Mouse (Mus musculus): Measurements from ENCODE around the gene Dcaf12. TPM values are rescaled to one million over a fixed set of nuclear protein-coding genes. Genes with fewer than 3 reads are reported as not detected.
A peak's percentile ranks its signal among the peaks of the same experiment; 100 is the strongest.

The Dcaf12 gene
- total RNA-seq, 2 experiments from 2014 or later: 27.3 to 28.9 TPM

GRCm38 (mm10) chr4:41259019-41259418 is 55.7 kb downstream of the Dcaf12 start:
- H3K27ac ChIP-seq: peak overlapping the region; percentile 43; the same call in 1 of the 2 replicates
- TF ChIP-seq CTCF (IDR thresholded peaks at IDR 0.05): no peak
- no peak for DNase-seq
- no peak overlapping the region for H3K4me3 ChIP-seq
- intact Hi-C loops (cut with DNase I): no loop called here

GRCm38 (mm10) chr4:41257752-41258151 is 56.9 kb downstream of the Dcaf12 start:
- H3K4me3 ChIP-seq: no peak overlapping the region
- peak overlapping the region; percentile 93 for H3K27ac ChIP-seq
- peak; percentile 48 for DNase-seq
- no peak for TF ChIP-seq CTCF (IDR thresholded peaks at IDR 0.05)
- intact Hi-C loops (cut with DNase I): loop anchor here (2.0 kb wide), 1 partner anchor 17 kb away; the partner anchor contains the start of gene Ubap2

GRCm38 (mm10) chr4:41255564-41256210 is 59.0 kb downstream of the Dcaf12 start:
- H3K27ac ChIP-seq: peak overlapping the region; percentile 93
- intact Hi-C loops (cut with DNase I): loop anchor here (2.0 kb wide), 1 partner anchor 19 kb away; the partner anchor contains the start of gene Ubap2

GRCm38 (mm10) chr4:41253756-41254155 is 60.9 kb downstream of the Dcaf12 start:
- no peak overlapping the region for H3K4me3 ChIP-seq
- peak overlapping the region; percentile 93 for H3K27ac ChIP-seq
- TF ChIP-seq CTCF (IDR thresholded peaks at IDR 0.05): no peak
- DNase-seq: no peak
- intact Hi-C loops (cut with DNase I): no loop called here

More at GRCm38 (mm10) chr4:41255564-41256210, 59.0 kb downstream of the Dcaf12 start:
- no peak for TF ChIP-seq CTCF (IDR thresholded peaks at IDR 0.05)
- H3K4me3 ChIP-seq: peak overlapping the region; percentile 63
- peak; percentile 37 for DNase-seq

- peak; percentile 49 for TF ChIP-seq CTCF (IDR thresholded peaks at IDR 0.05)
- no peak for DNase-seq
- intact Hi-C loops (cut with DNase I): no loop called here
- H3K4me3 ChIP-seq: no peak overlapping the region
- no peak overlapping the region for H3K27ac ChIP-seq
Measured at GRCm38 (mm10) chr4:41245408-41245807, 69.3 kb downstream of the Dcaf12 start.

Other genes with a start within 250 kb of the Dcaf12 start
- not detected for gene Aqp3, start 216.7 kb downstream of the Dcaf12 start, total RNA-seq (2021)
- 10 to 100 TPM; 13.9 to 17.5 TPM for gene Nol6, start 190.4 kb downstream of the Dcaf12 start, total RNA-seq (2021)
- 100 to 1,000 TPM; 152 to 193 TPM for gene Ube2r2, start 179.1 kb downstream of the Dcaf12 start, total RNA-seq (2021)
- gene Ubap2, start 39.7 kb downstream of the Dcaf12 start, total RNA-seq (2021): 10 to 100 TPM; 96.3 to 96.7 TPM
- gene Ubap1, start 34.1 kb upstream of the Dcaf12 start, total RNA-seq (2021): 10 to 100 TPM; 35.7 to 39.2 TPM
- under 1 TPM; 0.31 to 0.33 TPM for gene Kif24, start 150.0 kb upstream of the Dcaf12 start, total RNA-seq (2021)
- gene Nudt2, start 150.3 kb upstream of the Dcaf12 start, total RNA-seq (2021): 10 to 100 TPM; 22.7 to 27.6 TPM
- 10 to 100 TPM; 75.0 to 87.5 TPM for gene AI464131, start 188.2 kb upstream of the Dcaf12 start, total RNA-seq (2021)
- under 1 TPM in 1 of 2 experiments, not detected in 1; 0.67 TPM for gene 1110017D15Rik, start 202.4 kb upstream of the Dcaf12 start, total RNA-seq (2021)